10 mouse cellular contexts compared by ENCODE assay signal in the genomic region with DNA sequence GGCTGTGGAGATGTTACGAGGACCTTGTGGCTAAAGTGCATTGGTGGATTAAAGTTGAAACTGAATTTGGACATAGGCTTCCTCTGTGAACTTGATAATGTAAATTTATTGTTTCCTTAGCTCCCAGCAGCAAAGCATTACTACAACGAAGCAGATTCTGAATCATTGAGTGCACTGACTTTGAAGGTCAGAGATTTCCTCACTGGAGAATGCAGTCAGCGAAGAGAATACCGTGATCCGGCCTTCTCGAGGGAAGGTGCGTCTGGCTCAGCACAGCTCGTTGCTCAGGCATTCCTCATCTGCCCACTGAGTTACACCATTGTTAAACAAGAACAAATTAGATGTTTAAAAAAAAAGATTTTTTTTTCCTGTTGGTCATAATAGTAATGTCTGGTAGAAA.
"Had no signal": no experiment of that assay in that cellular context is flagged by ENCODE, and none has a peak within 500 bp of the region (broad histone marks: within the 10 kb centered on the region; RNA-seq: fewer than 3 reads in every experiment).

No protein-coding gene starts in this region.

- DNase-seq: kidney, postnatal 25 days; layer of hippocampus, postnatal 36 days; lung, adult 18-20 months; lung, postnatal 10 days; lung, postnatal 36 days; retina, postnatal 1 day; right cerebral cortex, postnatal 25 days; spleen, adult 18-20 months; thymus, adult 18-20 months; thymus, postnatal 36 days had no signal
